Mouse (Mus musculus) liver, embryonic 12.5 days (tissue): ENCODE data around the gene Pkd2. TPM values are rescaled to one million over a fixed set of nuclear protein-coding genes. Genes with fewer than 3 reads are reported as not detected.

Source experiments
- ATAC-seq: fragments of 200-750 bp; cut with Nextera tagmentation; 2 replicates; pipeline ENCODE4 v1.8.0; 2017; ENCODE audit warnings: moderate number of reproducible peaks, mild to moderate bottlenecking, moderate library complexity
- H3K27ac ChIP-seq: fragments of 300-500 bp; sonication (generic); 2 replicates; pipeline ENCODE4 v1.5.1; 2016; ENCODE audit warnings: mild to moderate bottlenecking
- H3K27me3 ChIP-seq: fragments of 300-500 bp; sonication (generic); replicated peaks from 2 replicates; pipeline ENCODE4 v1.6.1; 2016; ENCODE audit warnings: mild to moderate bottlenecking, moderate library complexity
- H3K36me3 ChIP-seq: fragments of 300-500 bp; sonication (generic); 2 replicates; pipeline ENCODE4 v1.6.1; 2016; ENCODE audit warnings: mild to moderate bottlenecking, moderate library complexity
- H3K4me1 ChIP-seq: fragments of 300-500 bp; sonication (generic); 2 replicates; pipeline ENCODE4 v1.6.1; 2016
- H3K4me2 ChIP-seq: fragments of 300-500 bp; sonication (generic); 2 replicates; pipeline ENCODE4 v1.6.1; 2016; ENCODE audit warnings: mild to moderate bottlenecking, moderate library complexity
- H3K4me3 ChIP-seq: fragments of 300-500 bp; sonication (generic); 2 replicates; pipeline ENCODE4 v1.5.1; 2016; ENCODE audit warnings: mild to moderate bottlenecking, moderate library complexity
- H3K9ac ChIP-seq: fragments of 300-500 bp; sonication (generic); 2 replicates; pipeline ENCODE4 v1.6.1; 2016; ENCODE audit warnings: mild to moderate bottlenecking, moderate library complexity
- H3K9me3 ChIP-seq: fragments of 300-500 bp; sonication (generic); replicated peaks from 2 replicates; pipeline ENCODE4 v1.6.1; 2016; ENCODE audit warnings: mild to moderate bottlenecking, moderate library complexity
- WGBS: fragments of 180-500 bp; shearing (Covaris S2); methylation state at CpG from one replicate; pipeline ENCODE4 v1.1.7; 2016; ENCODE audit not compliant: insufficient replicate concordance; 5-methylcytosine and 5-hydroxymethylcytosine counted together
- polyA plus RNA-seq: library from polyadenylated mRNA; unstranded; fragments of >200 nt; fragmentation: Nextera tagmentation; extraction: Ambion mirVana; gene quantifications from 2 replicates; pipeline ENCODE4 v1.2.1, GENCODE M21; 2016

Pkd2 gene
- 4.1 and 4.3 TPM in 2 replicates for polyA plus RNA-seq

DNA sequence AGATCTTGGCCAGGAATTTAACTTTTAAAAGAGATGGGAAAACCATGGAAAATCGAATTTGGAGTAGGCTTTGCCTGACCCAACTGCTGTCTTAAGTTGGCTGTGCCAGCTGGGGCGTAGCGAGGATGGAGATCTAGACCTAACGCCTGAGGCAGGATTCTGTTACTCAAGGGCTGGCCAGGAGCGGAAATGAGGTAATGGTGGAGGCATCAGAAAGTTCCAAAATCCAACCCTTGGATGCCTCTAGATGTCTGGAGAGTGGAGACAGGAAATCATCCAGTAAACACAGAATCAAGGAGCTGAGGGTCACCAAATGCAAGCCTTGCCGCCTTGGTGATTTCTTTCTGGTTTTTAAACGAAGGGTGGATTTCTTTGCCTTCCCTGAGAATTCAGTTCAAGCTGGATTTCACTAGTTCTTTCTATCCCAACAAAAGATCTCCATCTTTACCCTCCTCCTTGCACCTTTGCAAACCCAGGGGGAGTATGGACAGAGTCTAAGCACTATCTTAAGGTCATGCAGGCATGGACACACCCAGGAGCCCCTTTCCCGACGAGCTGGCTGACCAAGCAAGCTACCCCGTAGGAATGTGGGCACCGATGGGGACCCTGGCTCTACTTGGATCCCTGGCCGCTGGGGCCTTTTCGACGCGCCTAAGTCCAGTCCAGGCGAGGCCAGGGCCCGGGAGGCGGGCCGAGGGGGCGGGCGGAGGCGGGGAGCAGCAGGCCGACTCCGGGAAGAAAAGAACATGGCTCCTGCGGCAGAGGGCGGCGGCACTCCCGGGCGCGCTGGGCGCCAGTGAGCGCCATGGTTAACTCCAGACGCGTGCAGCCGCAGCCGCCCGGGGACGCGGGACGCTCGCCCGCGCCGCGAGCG, at the start of gene Pkd2:
Gene Pkd2 (plus strand): TSS at position 619 of the 874 bp plus-strand sequence.
- Histone ChIP-seq H3K9ac (peak within 1 kb of the TSS; percentile 64), H3K27me3 (peaks cover 28% of the 10 kb centered on the region), H3K27ac (peak within 1 kb of the TSS; percentile 58; the same call in 1 of the 2 replicates), H3K4me3 (peak within 1 kb of the TSS; percentile 62), H3K9me3 (no peaks in the 10 kb centered on the region), H3K4me1 (peaks cover 4% of the 10 kb centered on the region; the same call in 1 of the 2 replicates), H3K36me3 (no peaks in the 10 kb centered on the region), H3K4me2 (peak within 1 kb of the TSS; percentile 74)
- 10% methylated on average over 43 of the region's 46 CpGs for WGBS
- peak; percentile 72 for ATAC-seq

DNA sequence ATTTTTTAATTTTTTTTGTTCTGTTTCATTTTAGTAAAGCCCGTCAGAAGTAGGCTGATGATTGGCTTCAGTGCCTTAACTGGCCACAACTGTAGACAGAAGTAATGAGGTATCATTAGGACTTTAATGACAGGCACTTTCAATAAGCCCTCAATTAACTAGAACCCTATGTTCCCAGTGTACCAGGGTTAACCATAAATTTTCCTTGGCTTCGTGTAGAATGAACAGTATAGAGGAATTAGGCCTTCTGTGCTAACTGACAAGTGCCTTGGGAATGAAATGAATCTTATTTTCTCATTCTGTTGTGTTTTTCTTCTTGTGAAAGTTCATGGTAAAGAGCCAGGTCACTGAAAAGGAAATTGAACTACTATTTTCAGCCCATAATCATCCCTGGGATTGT, 43.3 kb upstream of the Pkd2 start:
- Histone ChIP-seq H3K27me3 (no peaks in the 10 kb centered on the region), H3K9ac (no peak overlapping the region), H3K4me3 (no peak overlapping the region), H3K9me3 (no peaks in the 10 kb centered on the region), H3K27ac (no peak overlapping the region), H3K4me1 (no peaks in the 10 kb centered on the region), H3K36me3 (no peaks in the 10 kb centered on the region), H3K4me2 (no peak overlapping the region)
- ATAC-seq: no peak
- 58% methylated on average over 2 of the region's 2 CpGs for WGBS

DNA sequence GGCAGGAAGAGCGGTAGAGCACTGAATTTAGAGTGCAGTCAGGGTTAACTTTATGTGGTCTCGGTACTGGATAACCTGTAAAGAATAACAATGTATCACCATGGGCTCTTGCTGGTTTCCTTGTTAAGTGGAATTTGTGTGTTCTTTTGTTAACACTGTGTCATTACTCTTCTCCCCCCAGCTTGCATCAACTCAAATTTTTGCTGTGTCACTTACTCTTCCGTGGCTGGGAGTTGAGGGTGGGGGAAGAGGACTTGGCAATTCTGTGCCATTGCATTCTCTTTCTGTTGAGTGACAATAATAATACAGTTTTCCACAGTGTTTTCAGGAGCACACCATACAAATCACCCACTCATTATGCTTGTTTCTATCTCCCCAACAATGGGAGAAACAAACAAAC, 42.2 kb upstream of the Pkd2 start:
- Histone ChIP-seq H3K4me3 (no peak overlapping the region), H3K36me3 (no peaks in the 10 kb centered on the region), H3K4me1 (no peaks in the 10 kb centered on the region), H3K4me2 (no peak overlapping the region), H3K27ac (no peak overlapping the region), H3K9me3 (no peaks in the 10 kb centered on the region), H3K9ac (no peak overlapping the region), H3K27me3 (no peaks in the 10 kb centered on the region)
- WGBS: 52% methylated on average over 3 of the region's 3 CpGs
- no peak for ATAC-seq

DNA sequence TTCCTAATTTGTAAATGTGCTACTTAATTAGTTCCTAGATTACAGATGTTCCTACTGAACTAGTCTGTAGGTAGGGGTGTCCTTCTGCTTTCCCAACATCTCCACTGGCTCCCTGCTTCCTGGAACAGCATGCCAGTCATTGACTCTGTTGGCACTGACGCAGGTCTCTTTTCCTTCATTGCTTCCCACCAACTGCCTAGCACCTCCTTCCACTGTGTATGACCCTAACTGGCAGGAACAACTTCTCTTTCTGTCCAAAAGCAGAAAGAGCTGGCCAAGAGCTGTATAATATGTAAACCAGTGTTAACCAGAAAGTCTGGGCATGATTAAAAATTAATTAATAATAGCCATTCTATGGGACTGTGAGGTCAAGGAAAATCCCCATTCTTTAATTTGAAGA, 41.5 kb upstream of the Pkd2 start:
- no peak overlapping the region for H3K4me2 ChIP-seq
- H3K27me3 ChIP-seq: no peaks in the 10 kb centered on the region
- no peaks in the 10 kb centered on the region for H3K36me3 ChIP-seq
- H3K4me3 ChIP-seq: no peak overlapping the region
- no peak overlapping the region for H3K27ac ChIP-seq
- no peak overlapping the region for H3K9ac ChIP-seq
- no peak for ATAC-seq
- no peaks in the 10 kb centered on the region for H3K4me1 ChIP-seq
- WGBS: 69% methylated on average over 1 of the region's 1 CpGs
- no peaks in the 10 kb centered on the region for H3K9me3 ChIP-seq

DNA sequence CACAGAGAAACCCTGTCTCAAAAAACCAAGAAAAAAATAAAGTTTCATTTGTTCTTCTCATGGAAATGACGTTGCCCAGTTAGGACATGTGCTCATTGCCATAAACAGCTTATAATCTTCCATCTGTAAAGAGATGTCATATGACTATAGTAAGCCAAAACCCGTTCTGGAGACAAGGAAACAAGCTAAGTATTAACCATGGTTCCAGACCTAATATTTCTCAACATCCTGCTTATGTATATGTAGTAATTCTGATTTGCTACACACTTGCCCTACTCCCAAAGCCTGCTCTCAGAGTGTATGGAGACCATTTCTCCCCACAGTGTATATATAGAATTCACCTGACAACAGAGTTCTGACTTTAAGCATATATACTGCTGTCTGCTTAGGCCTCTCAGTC, 37.2 kb upstream of the Pkd2 start:
- no peak overlapping the region for H3K9ac ChIP-seq
- 49% methylated on average over 2 of the region's 2 CpGs for WGBS
- H3K27ac ChIP-seq: no peak overlapping the region
- no peaks in the 10 kb centered on the region for H3K4me1 ChIP-seq
- no peaks in the 10 kb centered on the region for H3K36me3 ChIP-seq
- no peak overlapping the region for H3K4me2 ChIP-seq
- H3K9me3 ChIP-seq: no peaks in the 10 kb centered on the region
- H3K4me3 ChIP-seq: no peak overlapping the region
- no peak for ATAC-seq
- H3K27me3 ChIP-seq: no peaks in the 10 kb centered on the region

DNA sequence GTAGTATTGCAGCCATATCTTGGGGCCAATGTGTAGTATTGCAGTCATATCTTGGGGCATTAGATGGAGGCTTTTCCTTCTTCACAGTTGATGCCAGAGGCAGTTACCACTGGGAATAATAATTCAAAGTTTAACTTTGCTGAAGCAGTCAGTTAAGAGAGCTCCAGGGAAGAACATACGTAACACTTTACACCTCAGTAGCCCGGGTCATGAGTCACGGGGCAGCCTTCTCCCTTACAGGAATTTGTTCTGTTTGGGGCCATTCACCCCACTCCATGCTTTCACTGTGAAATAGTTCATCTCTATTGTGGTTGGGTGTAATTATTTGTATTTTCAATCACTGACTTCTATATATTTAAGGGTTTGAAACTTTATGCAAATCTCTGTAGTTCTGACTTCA, 35.4 kb upstream of the Pkd2 start:
- Histone ChIP-seq H3K9ac (no peak overlapping the region), H3K27ac (no peak overlapping the region), H3K4me2 (no peak overlapping the region), H3K27me3 (no peaks in the 10 kb centered on the region), H3K4me1 (no peaks in the 10 kb centered on the region), H3K9me3 (no peaks in the 10 kb centered on the region), H3K4me3 (no peak overlapping the region), H3K36me3 (no peaks in the 10 kb centered on the region)
- 77% methylated on average over 3 of the region's 3 CpGs for WGBS
- no peak for ATAC-seq

DNA sequence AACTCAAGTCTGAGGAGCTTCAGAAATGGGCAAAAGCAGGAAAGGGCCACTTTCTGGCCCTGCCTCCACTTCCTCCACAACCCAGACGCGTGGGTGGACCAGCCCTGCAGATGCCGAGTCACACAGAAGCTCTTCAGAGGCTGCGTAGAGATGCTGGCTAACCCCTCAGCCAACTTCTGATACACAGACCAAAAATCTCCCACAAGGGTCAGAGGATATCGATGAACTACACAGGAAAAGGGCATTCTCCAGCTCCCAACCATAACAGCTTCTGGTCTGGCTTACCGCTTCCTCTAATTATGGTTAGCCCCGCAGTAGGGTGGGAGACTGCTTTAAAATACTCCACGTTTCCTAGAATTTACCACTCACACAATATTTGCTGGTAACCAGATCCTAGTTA, 33.3 kb upstream of the Pkd2 start:
- Histone ChIP-seq H3K36me3 (no peaks in the 10 kb centered on the region), H3K9ac (no peak overlapping the region), H3K4me2 (no peak overlapping the region), H3K27ac (no peak overlapping the region), H3K4me1 (no peaks in the 10 kb centered on the region), H3K27me3 (no peaks in the 10 kb centered on the region), H3K4me3 (no peak overlapping the region), H3K9me3 (no peaks in the 10 kb centered on the region)
- ATAC-seq: no peak
- 27% methylated on average over 8 of the region's 8 CpGs for WGBS

DNA sequence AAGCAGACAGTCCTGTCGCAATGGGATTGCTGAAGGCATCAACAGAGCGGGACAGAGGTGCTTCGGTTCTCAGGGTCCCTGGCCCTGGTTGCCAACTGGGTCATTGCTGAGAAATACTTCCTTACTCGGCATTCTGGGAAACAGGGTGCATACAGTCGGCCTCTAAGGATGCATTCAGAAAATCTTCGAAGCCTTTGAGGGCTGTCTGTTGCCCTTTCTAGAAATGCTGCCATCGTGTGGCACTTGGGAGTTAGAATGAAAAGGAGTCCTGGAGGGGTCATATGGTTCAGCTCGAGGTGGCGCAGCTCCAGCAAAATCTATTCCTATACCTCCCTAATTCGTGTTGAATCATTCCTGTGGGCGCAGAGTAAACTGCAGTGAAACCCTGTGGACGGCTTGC, 26.4 kb upstream of the Pkd2 start:
- H3K4me3 ChIP-seq: no peak overlapping the region
- no peak overlapping the region for H3K27ac ChIP-seq
- no peaks in the 10 kb centered on the region for H3K36me3 ChIP-seq
- no peak overlapping the region for H3K9ac ChIP-seq
- WGBS: 25% methylated on average over 12 of the region's 12 CpGs
- no peak for ATAC-seq
- H3K27me3 ChIP-seq: no peaks in the 10 kb centered on the region
- H3K9me3 ChIP-seq: no peaks in the 10 kb centered on the region
- no peak overlapping the region for H3K4me2 ChIP-seq
- no peaks in the 10 kb centered on the region for H3K4me1 ChIP-seq

DNA sequence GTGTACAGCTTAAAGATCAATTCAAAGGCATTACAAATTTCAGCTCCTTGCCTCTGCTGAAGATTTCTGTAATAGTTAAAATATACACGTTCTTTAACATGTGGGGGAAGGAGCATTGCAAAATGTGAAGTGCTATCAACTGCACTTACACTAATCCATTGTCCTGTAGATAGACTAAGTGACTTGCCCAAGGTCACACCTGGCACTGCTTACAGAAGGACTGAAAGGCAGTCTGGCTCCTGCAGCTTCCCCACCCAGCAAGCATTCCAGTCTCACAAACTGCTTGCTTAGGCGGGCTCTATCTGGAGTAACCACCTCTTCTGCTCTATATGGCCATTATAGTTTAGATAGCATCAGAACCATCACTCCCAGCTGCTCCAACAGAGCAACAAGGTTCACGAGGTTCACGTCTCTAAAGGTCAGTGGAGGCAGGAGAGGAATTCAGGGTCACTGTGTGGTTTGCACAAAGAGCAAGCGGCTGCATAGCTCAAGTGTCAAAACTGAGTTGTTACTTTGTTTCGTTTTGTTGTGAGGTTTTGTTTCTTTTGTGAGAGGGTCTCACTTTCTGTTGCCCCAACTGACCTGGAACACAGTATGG, 25.2 kb upstream of the Pkd2 start:
- no peak overlapping the region for H3K4me2 ChIP-seq
- no peaks in the 10 kb centered on the region for H3K4me1 ChIP-seq
- WGBS: 33% methylated on average over 6 of the region's 6 CpGs
- no peak overlapping the region for H3K4me3 ChIP-seq
- no peak for ATAC-seq
- H3K36me3 ChIP-seq: no peaks in the 10 kb centered on the region
- H3K9me3 ChIP-seq: no peaks in the 10 kb centered on the region
- no peaks in the 10 kb centered on the region for H3K27me3 ChIP-seq
- no peak overlapping the region for H3K9ac ChIP-seq
- no peak overlapping the region for H3K27ac ChIP-seq

DNA sequence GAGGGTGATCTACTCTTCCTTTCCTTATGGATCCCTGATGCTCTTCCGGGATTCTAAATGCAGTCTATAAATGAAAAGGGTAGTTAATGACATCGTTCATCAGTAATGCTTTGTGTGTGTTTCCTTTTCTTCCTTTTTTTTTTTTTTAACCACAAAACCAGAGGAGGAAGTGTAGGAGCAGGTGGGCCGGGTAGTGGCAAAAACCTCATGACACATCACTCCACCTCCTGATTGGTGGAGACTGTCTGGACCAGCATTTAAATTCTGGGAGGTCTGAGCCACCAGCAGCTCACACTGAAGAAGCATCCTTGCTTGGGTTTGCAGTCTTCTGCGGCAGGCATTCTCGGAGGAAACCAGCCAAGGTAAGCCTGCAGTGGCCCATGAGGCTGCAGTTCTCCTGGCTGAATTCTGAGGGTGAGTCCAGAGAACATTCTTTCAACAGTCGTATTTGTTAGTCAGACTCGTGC, 24.4 kb upstream of the Pkd2 start, which contains the start of gene Spp1:
Gene Spp1 (plus strand): TSS at position 284 of the 467 bp plus-strand sequence.
- Histone ChIP-seq H3K9me3 (no peaks in the 10 kb centered on the region), H3K27me3 (no peaks in the 10 kb centered on the region), H3K4me3 (no peak within 1 kb of the TSS), H3K36me3 (no peaks in the 10 kb centered on the region), H3K4me1 (no peaks in the 10 kb centered on the region), H3K4me2 (no peak within 1 kb of the TSS), H3K27ac (no peak within 1 kb of the TSS), H3K9ac (no peak within 1 kb of the TSS)
- WGBS: 25% methylated on average over 7 of the region's 7 CpGs
- ATAC-seq: no peak

DNA sequence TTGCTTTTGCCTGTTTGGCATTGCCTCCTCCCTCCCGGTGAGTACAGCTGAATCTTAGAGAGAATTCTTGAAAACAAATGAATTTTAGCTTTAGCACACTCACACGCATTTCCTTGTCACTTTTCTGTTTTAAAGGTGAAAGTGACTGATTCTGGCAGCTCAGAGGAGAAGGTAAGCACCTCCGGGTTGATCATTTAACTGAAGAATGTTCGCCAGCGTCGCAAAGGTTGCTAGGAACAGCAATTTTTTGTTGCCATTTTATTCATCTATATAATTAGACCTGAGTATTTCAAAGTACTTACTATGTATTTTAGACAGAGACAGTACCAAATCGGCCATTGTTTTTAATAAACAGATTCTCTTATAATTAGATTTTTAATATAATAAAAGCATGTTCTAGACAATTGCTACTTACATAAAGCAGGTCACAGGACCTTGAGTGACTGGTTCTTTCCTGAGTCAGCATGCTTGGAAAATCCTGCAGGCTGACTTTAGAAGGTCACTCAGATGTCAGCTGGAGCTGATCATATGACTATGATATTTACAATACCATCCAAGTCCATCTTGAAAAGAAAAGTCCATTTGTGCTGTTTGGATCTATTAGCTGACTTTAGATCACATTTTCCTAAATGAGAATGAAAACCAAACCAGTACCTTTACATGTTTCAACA, 22.7 kb upstream of the Pkd2 start:
- Histone ChIP-seq H3K9ac (no peak overlapping the region), H3K27ac (no peak overlapping the region), H3K9me3 (no peaks in the 10 kb centered on the region), H3K4me3 (no peak overlapping the region), H3K4me1 (no peaks in the 10 kb centered on the region), H3K4me2 (no peak overlapping the region), H3K27me3 (no peaks in the 10 kb centered on the region), H3K36me3 (no peaks in the 10 kb centered on the region)
- no peak for ATAC-seq
- WGBS: 66% methylated on average over 7 of the region's 7 CpGs

DNA sequence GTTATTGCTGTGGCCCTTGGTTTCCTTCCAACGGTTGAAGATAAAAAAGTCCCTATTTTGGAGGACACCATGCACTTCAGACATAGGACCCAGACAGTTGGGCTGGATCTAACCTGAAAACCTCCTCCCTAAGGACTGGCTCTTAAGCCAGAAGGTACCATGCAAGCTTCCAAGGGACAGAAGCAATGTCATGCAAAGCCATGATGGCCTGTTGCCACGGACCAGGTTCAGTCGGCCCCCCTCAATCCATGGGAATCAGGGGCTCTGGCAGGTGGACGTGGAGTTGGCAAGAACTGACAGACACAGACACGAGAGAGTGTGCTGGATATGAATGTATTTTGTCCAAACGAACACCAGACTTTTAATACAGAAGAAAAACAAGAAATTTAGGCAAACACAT, 16.9 kb upstream of the Pkd2 start:
- Histone ChIP-seq H3K27me3 (no peaks in the 10 kb centered on the region), H3K4me3 (no peak overlapping the region), H3K27ac (no peak overlapping the region), H3K4me2 (no peak overlapping the region), H3K4me1 (no peaks in the 10 kb centered on the region), H3K36me3 (no peaks in the 10 kb centered on the region), H3K9ac (no peak overlapping the region), H3K9me3 (no peaks in the 10 kb centered on the region)
- ATAC-seq: no peak
- WGBS: 58% methylated on average over 6 of the region's 6 CpGs
